Mouse (Mus musculus) kidney, postnatal 14 days (tissue): ENCODE results near the gene Lipi.

ENCODE experiments used
- DNase-seq: peaks from one replicate; pipeline ENCODE4 v3.0.0; 2022; ENCODE audit warnings: mixed read lengths

The Lipi gene

GRCm38 (mm10) chr16:75585961-75586360, at the start of gene Lipi:
Gene Lipi, minus strand, starts transcription at chr16:75586061.
- DNase-seq = no peak

- no peak for DNase-seq
Measured at GRCm38 (mm10) chr16:75627862-75628261, 42.0 kb upstream of the Lipi start.

- DNase-seq = peak; percentile 23
Measured at GRCm38 (mm10) chr16:75617651-75618349, 31.9 kb upstream of the Lipi start.

- no peak for DNase-seq
Measured at GRCm38 (mm10) chr16:75612561-75612960, 26.7 kb upstream of the Lipi start.

- DNase-seq = no peak
Measured at GRCm38 (mm10) chr16:75606415-75606814, 20.6 kb upstream of the Lipi start.

GRCm38 (mm10) chr16:75593501-75594183, 7.8 kb upstream of the Lipi start:
- no peak for DNase-seq

GRCm38 (mm10) chr16:75592671-75593500, 7.0 kb upstream of the Lipi start, which contains the start of gene Rbm11:
Gene Rbm11, plus strand, starts transcription at chr16:75592844.
- peak; percentile 92 for DNase-seq

- peak; percentile 12 for DNase-seq
Measured at GRCm38 (mm10) chr16:75586466-75586865, 605 bp upstream of the Lipi start.

- no peak for DNase-seq
Measured at GRCm38 (mm10) chr16:75582279-75582678, 3.6 kb downstream of the Lipi start.

- DNase-seq = no peak
Measured at GRCm38 (mm10) chr16:75562910-75563309, 23.0 kb downstream of the Lipi start.

- DNase-seq = no peak
Measured at GRCm38 (mm10) chr16:75545310-75545709, 40.6 kb downstream of the Lipi start.

GRCm38 (mm10) chr16:75537784-75538565, 47.9 kb downstream of the Lipi start:
- DNase-seq = no peak

- no peak for DNase-seq
Measured at GRCm38 (mm10) chr16:75531705-75532104, 54.2 kb downstream of the Lipi start.

- DNase-seq = no peak
Measured at GRCm38 (mm10) chr16:75496568-75496967, 89.3 kb downstream of the Lipi start.
